Mouse (Mus musculus) small intestine, adult 2 months (tissue): ENCODE measurements around the gene Gpc6.

Experiments used
- CTCF ChIP-seq: fragments of 200-500 bp; IDR thresholded peaks from 2 replicates; pipeline ENCODE4 v1.5.1; 2012; ENCODE audit warnings: low read depth, mild to moderate bottlenecking, control low read depth, inconsistent platforms, low read length, moderate library complexity, mixed read lengths; ENCODE audit not compliant: insufficient replicate concordance, insufficient read length; ENCODE audit errors: extremely low read depth
- POLR2A ChIP-seq: fragments of 200-500 bp; IDR thresholded peaks from 2 replicates; pipeline ENCODE4 v1.6.1; 2012; ENCODE audit warnings: low read depth, mild to moderate bottlenecking, control low read depth, inconsistent platforms, low read length, moderate library complexity

- no peak for TF ChIP-seq POLR2A
- no peak for TF ChIP-seq CTCF
These were observed 756.3 kb downstream of the Gpc6 start for GRCm38 (mm10) chr14:117681321-117681921.
